In the genomic region with DNA sequence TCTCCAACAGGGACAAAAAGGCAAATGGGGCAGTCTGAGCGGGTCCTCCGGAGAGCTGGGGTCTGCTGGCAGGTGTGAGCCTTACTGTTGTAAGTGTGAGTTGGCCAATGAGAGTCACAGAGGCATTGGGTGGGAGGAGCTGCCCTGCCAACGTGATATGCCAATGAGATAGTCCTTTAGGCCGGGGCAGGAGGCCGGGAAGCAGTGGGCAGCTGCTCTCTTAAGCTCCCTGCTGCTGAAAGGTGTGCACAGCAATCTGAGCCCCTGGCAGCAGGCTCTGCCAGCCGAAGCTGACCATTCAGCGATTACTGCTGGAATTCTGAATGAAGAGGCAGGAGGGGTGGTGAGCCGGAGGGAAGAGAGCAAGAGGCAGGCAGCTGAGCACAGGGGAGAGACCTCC, we compare ENCODE assay signal across 11 mouse cellular contexts. TPM values are rescaled to one million over a fixed set of nuclear protein-coding genes. Genes with fewer than 3 reads are reported as not detected.
DNase-seq lines count a peak whose midpoint lies in the region; ATAC-seq lines count a peak whose summit lies in the region.
"Had no signal": no experiment of that assay in that cellular context is flagged by ENCODE, and none has a peak within 500 bp of the region (broad histone marks: within the 10 kb centered on the region; RNA-seq: fewer than 3 reads in every experiment).

No protein-coding gene starts in this region.

- no peaks in the 10 kb centered on the region for H3K4me1 ChIP-seq in embryonic facial prominence, embryonic 14.5 days (ENCODE audit: control insufficient read depth, insufficient read depth, low read length)
- H3K4me1 ChIP-seq in embryonic facial prominence, embryonic 10.5 days = peaks cover 38% of the 10 kb centered on the region
- peaks cover 38% of the 10 kb centered on the region for H3K4me1 ChIP-seq in liver, embryonic 15.5 days (replicated peaks)

- H3K36me3 ChIP-seq in embryonic facial prominence, embryonic 14.5 days (ENCODE audit: control insufficient read depth, insufficient read depth, low read length) = peaks cover 30% of the 10 kb centered on the region
- peaks cover 49% of the 10 kb centered on the region for H3K36me3 ChIP-seq in embryonic facial prominence, embryonic 10.5 days (replicated peaks)
- H3K36me3 ChIP-seq in liver, embryonic 15.5 days (replicated peaks) = peaks cover 16% of the 10 kb centered on the region

- no peak overlapping the region for H3K4me3 ChIP-seq in embryonic facial prominence, embryonic 14.5 days (ENCODE audit: low read depth, low read length)
- no peak overlapping the region for H3K4me3 ChIP-seq in embryonic facial prominence, embryonic 10.5 days
- no peak overlapping the region for H3K4me3 ChIP-seq in liver, embryonic 15.5 days (replicated peaks)

- peak; percentile 55; the same call in 1 of the 2 replicates for ATAC-seq in embryonic facial prominence, embryonic 14.5 days (ENCODE audit: low read depth)
- ATAC-seq in liver, embryonic 15.5 days (ENCODE audit: insufficient read depth) = no peak

- H3K27ac ChIP-seq in embryonic facial prominence, embryonic 14.5 days (replicated peaks; ENCODE audit: low read depth, low read length) = no peak overlapping the region
- no peak overlapping the region; the same call in 1 of the 2 replicates for H3K27ac ChIP-seq in embryonic facial prominence, embryonic 10.5 days (replicated peaks)
- H3K27ac ChIP-seq in liver, embryonic 15.5 days (replicated peaks) = peak overlapping the region; percentile 19; the same call in 1 of the 2 replicates

- H3K4me2 ChIP-seq in embryonic facial prominence, embryonic 14.5 days (ENCODE audit: low read depth, low read length) = no peak overlapping the region
- no peak overlapping the region for H3K4me2 ChIP-seq in liver, embryonic 15.5 days

- WGBS in embryonic facial prominence, embryonic 14.5 days = 39% methylated on average over 8 of the region's 8 CpGs
- 33% methylated on average over 8 of the region's 8 CpGs for WGBS in embryonic facial prominence, embryonic 10.5 days
- 52% methylated on average over 8 of the region's 8 CpGs for WGBS in liver, embryonic 15.5 days (ENCODE audit: insufficient replicate concordance)

- no peak overlapping the region for H3K9ac ChIP-seq in embryonic facial prominence, embryonic 14.5 days (ENCODE audit: low read depth, low read length)
- H3K9ac ChIP-seq in liver, embryonic 15.5 days = no peak overlapping the region

- DNase-seq in embryonic facial prominence, embryonic 14.5 days (ENCODE audit: low spot score) = peak; percentile 23
- DNase-seq in embryonic facial prominence, embryonic 10.5 days (ENCODE audit: low spot score) = no peak
- peak; percentile 20 to 47 for DNase-seq in kidney, postnatal 4 days
- DNase-seq in kidney, postnatal 36 days = no peak
- DNase-seq in gastrocnemius, postnatal 14 days = peak; percentile 58
- no peak for DNase-seq in spleen, postnatal 4 days (ENCODE audit: low spot score in 2 of 2)
- DNase-seq in adrenal gland, adult 2 months = no peak
- DNase-seq: adrenal gland, adult 8-10 months; B cell, adult 2 months; kidney, adult 8-10 months had no signal

- intact Hi-C loops in gastrocnemius, postnatal 14 days (cut with DNase I; ENCODE audit: low total_unique reads) = no loop called here

- no peaks in the 10 kb centered on the region for H3K9me3 ChIP-seq in embryonic facial prominence, embryonic 14.5 days (ENCODE audit: control insufficient read depth, low read length)
- H3K9me3 ChIP-seq in embryonic facial prominence, embryonic 10.5 days = no peaks in the 10 kb centered on the region
- H3K9me3 ChIP-seq in liver, embryonic 15.5 days (replicated peaks) = no peaks in the 10 kb centered on the region

- no peaks in the 10 kb centered on the region for H3K27me3 ChIP-seq in embryonic facial prominence, embryonic 14.5 days (replicated peaks; ENCODE audit: control insufficient read depth, insufficient read depth, low read length)
- H3K27me3 ChIP-seq in embryonic facial prominence, embryonic 10.5 days (replicated peaks; ENCODE audit: low read depth, poor library complexity, severe bottlenecking) = 0 out of 2 replicates have a peak, but pooled peaks cover 4% of the 10 kb centered on the region
- H3K27me3 ChIP-seq in liver, embryonic 15.5 days = no peaks in the 10 kb centered on the region

RNA-seq across cellular contexts. Expression of a gene that starts 15.5 kb away (rescaled TPM):
- polyA plus RNA-seq in embryonic facial prominence, embryonic 14.5 days (2014; fragmentation: Nextera tagmentation; extraction: Ambion mirVana) = 10.4 and 10.8 TPM in 2 replicates
- polyA plus RNA-seq in embryonic facial prominence, embryonic 10.5 days (2016; fragmentation: Nextera tagmentation; extraction: Ambion mirVana) = 11.9 and 14.0 TPM in 2 replicates
- total RNA-seq in gastrocnemius, postnatal 14 days (2021) = 1 to 10 TPM; 9.5 to 9.8 TPM
- 3.0 and 3.9 TPM in 2 replicates for polyA plus RNA-seq in liver, embryonic 15.5 days (2015; fragmentation: Nextera tagmentation; extraction: Ambion mirVana)
- total RNA-seq in adrenal gland, adult 2 months (2021) = 10 to 100 TPM; 19.4 to 25.8 TPM
- 10.8 and 11.2 TPM in 2 replicates for polyA plus RNA-seq in adrenal gland, adult 2 months (2012; rRNA removed)

Comparison
In these comparisons a context has a peak if more than half of its experiments do, and no peak if none do; other contexts are left out.
1. DNase-seq: peak in embryonic facial prominence, embryonic 14.5 days (single experiment), kidney, postnatal 4 days (2 of 2) and gastrocnemius, postnatal 14 days (single experiment); none in embryonic facial prominence, embryonic 10.5 days (single experiment), kidney, postnatal 36 days (0 of 2), spleen, postnatal 4 days (0 of 2) and adrenal gland, adult 2 months (single experiment).